15 mouse cellular contexts compared by ENCODE assay signal in genomic region chr8:122680171-122680570, GRCm38 (mm10). TPM values are rescaled to one million over a fixed set of nuclear protein-coding genes. Genes with fewer than 3 reads are reported as not detected.
A peak's percentile ranks its signal among the peaks of the same experiment; 100 is the strongest.
DNase-seq lines count a peak whose midpoint lies in the region; ATAC-seq and TF ChIP-seq lines count a peak whose summit lies in the region.
"Had no signal": no experiment of that assay in that cellular context is flagged by ENCODE, and none has a peak within 500 bp of the region (broad histone marks: within the 10 kb centered on the region; RNA-seq: fewer than 3 reads in every experiment).

No protein-coding gene starts in this region.

- ATAC-seq in forebrain, embryonic 13.5 days = no peak
- no peak for ATAC-seq in forebrain, postnatal 0 days
- ATAC-seq in midbrain, embryonic 13.5 days = no peak
- ATAC-seq in midbrain, embryonic 15.5 days (replicated peaks) = no peak

- DNase-seq in forebrain, postnatal 0 days = no peak
- no peak for DNase-seq in midbrain, embryonic 10.5 days (ENCODE audit: low spot score)
- DNase-seq in thymus, postnatal 4 days = peak; percentile 46
- no peak for DNase-seq in urinary bladder, postnatal 14 days (ENCODE audit: low spot score)
- DNase-seq in kidney, postnatal 14 days = no peak
- DNase-seq: adrenal gland, adult 2 months; right cerebral cortex, postnatal 4 days had no signal

- no peak overlapping the region for H3K4me2 ChIP-seq in forebrain, embryonic 13.5 days
- H3K4me2 ChIP-seq in forebrain, postnatal 0 days (ENCODE audit: low read depth) = no peak overlapping the region
- no peak overlapping the region for H3K4me2 ChIP-seq in midbrain, embryonic 13.5 days (replicated peaks)
- 0 out of 2 replicates have a peak overlapping the region, but pooled peaks have one; percentile 2 for H3K4me2 ChIP-seq in midbrain, embryonic 15.5 days
- H3K4me2 ChIP-seq: stomach, embryonic 15.5 days had no signal

- 22% methylated on average over 7 of the region's 7 CpGs for WGBS in forebrain, embryonic 13.5 days
- 31% methylated on average over 7 of the region's 7 CpGs for WGBS in forebrain, postnatal 0 days
- 30% methylated on average over 7 of the region's 7 CpGs for WGBS in midbrain, embryonic 13.5 days
- 51% methylated on average over 7 of the region's 7 CpGs for WGBS in midbrain, embryonic 10.5 days
- WGBS in midbrain, embryonic 15.5 days = 31% methylated on average over 7 of the region's 7 CpGs

- H3K27ac ChIP-seq in forebrain, embryonic 13.5 days = no peak overlapping the region; the same call in 1 of the 2 replicates
- H3K27ac ChIP-seq in forebrain, postnatal 0 days (ENCODE audit: low read depth, low read length) = no peak overlapping the region
- H3K27ac ChIP-seq in midbrain, embryonic 13.5 days = peak overlapping the region; percentile 96
- H3K27ac ChIP-seq in midbrain, embryonic 10.5 days (replicated peaks) = no peak overlapping the region
- H3K27ac ChIP-seq in midbrain, embryonic 15.5 days = peak overlapping the region; percentile 95
- H3K27ac ChIP-seq: stomach, embryonic 15.5 days had no signal

- H3K4me1 ChIP-seq in forebrain, embryonic 13.5 days = peaks cover 52% of the 10 kb centered on the region
- peaks cover 10% of the 10 kb centered on the region; the same call in 1 of the 2 replicates for H3K4me1 ChIP-seq in forebrain, postnatal 0 days (ENCODE audit: insufficient read depth)
- H3K4me1 ChIP-seq in midbrain, embryonic 13.5 days (replicated peaks) = peaks cover 48% of the 10 kb centered on the region
- H3K4me1 ChIP-seq in midbrain, embryonic 10.5 days = peaks cover 52% of the 10 kb centered on the region
- peaks cover 45% of the 10 kb centered on the region for H3K4me1 ChIP-seq in midbrain, embryonic 15.5 days

- TF ChIP-seq CTCF in forebrain, postnatal 0 days (IDR thresholded peaks at IDR 0.05; ENCODE audit: low read depth) = no peak

- 0 out of 2 replicates have a peak overlapping the region, but pooled peaks have one; percentile 8 for H3K9ac ChIP-seq in forebrain, embryonic 13.5 days
- H3K9ac ChIP-seq in forebrain, postnatal 0 days = no peak overlapping the region
- 0 out of 2 replicates have a peak overlapping the region, but pooled peaks have one; percentile 14 for H3K9ac ChIP-seq in midbrain, embryonic 13.5 days (replicated peaks)
- no peak overlapping the region for H3K9ac ChIP-seq in midbrain, embryonic 15.5 days
- H3K9ac ChIP-seq: heart, embryonic 12.5 days; stomach, embryonic 15.5 days had no signal

- H3K9me3 ChIP-seq in forebrain, embryonic 13.5 days (replicated peaks) = no peaks in the 10 kb centered on the region
- H3K9me3 ChIP-seq in forebrain, postnatal 0 days (ENCODE audit: low read length) = no peaks in the 10 kb centered on the region
- H3K9me3 ChIP-seq in midbrain, embryonic 13.5 days = no peaks in the 10 kb centered on the region
- H3K9me3 ChIP-seq in midbrain, embryonic 10.5 days (replicated peaks) = no peaks in the 10 kb centered on the region
- H3K9me3 ChIP-seq in midbrain, embryonic 15.5 days = no peaks in the 10 kb centered on the region
- H3K9me3 ChIP-seq: heart, embryonic 12.5 days; stomach, embryonic 15.5 days had no signal

- no peak overlapping the region for H3K4me3 ChIP-seq in forebrain, embryonic 13.5 days
- H3K4me3 ChIP-seq in forebrain, postnatal 0 days (ENCODE audit: low read depth, low read length) = no peak overlapping the region
- no peak overlapping the region for H3K4me3 ChIP-seq in midbrain, embryonic 13.5 days (replicated peaks)
- no peak overlapping the region for H3K4me3 ChIP-seq in midbrain, embryonic 10.5 days
- no peak overlapping the region for H3K4me3 ChIP-seq in midbrain, embryonic 15.5 days
- H3K4me3 ChIP-seq: stomach, embryonic 15.5 days had no signal

- H3K27me3 ChIP-seq in forebrain, embryonic 13.5 days = peaks cover 71% of the 10 kb centered on the region
- H3K27me3 ChIP-seq in forebrain, postnatal 0 days (ENCODE audit: insufficient read depth, low read length) = no peaks in the 10 kb centered on the region
- peaks cover 46% of the 10 kb centered on the region for H3K27me3 ChIP-seq in midbrain, embryonic 13.5 days
- H3K27me3 ChIP-seq in midbrain, embryonic 10.5 days (ENCODE audit: low read depth, poor library complexity, severe bottlenecking) = peaks cover 83% of the 10 kb centered on the region
- H3K27me3 ChIP-seq in midbrain, embryonic 15.5 days (replicated peaks) = no peaks in the 10 kb centered on the region

- no peaks in the 10 kb centered on the region for H3K36me3 ChIP-seq in forebrain, embryonic 13.5 days (ENCODE audit: poor library complexity, severe bottlenecking)
- no peaks in the 10 kb centered on the region for H3K36me3 ChIP-seq in forebrain, postnatal 0 days (ENCODE audit: insufficient read depth)
- H3K36me3 ChIP-seq in midbrain, embryonic 13.5 days = no peaks in the 10 kb centered on the region
- H3K36me3 ChIP-seq in midbrain, embryonic 10.5 days = no peaks in the 10 kb centered on the region
- H3K36me3 ChIP-seq in midbrain, embryonic 15.5 days (replicated peaks) = no peaks in the 10 kb centered on the region
- H3K36me3 ChIP-seq: heart, embryonic 12.5 days; stomach, embryonic 15.5 days had no signal

RNA-seq across cellular contexts. Expression of gene Cbfa2t3, which starts 18.7 kb away (rescaled TPM):
- polyA plus RNA-seq in forebrain, embryonic 13.5 days (2015; fragmentation: Nextera tagmentation; extraction: Ambion mirVana) = 12.4 and 13.9 TPM in 2 replicates
- 4.5 and 5.6 TPM in 2 replicates for total RNA-seq in forebrain, postnatal 0 days (2014; rRNA removed)
- 4.9 and 9.5 TPM in 2 replicates for polyA plus RNA-seq in forebrain, postnatal 0 days (2015; fragmentation: Nextera tagmentation; extraction: Ambion mirVana)
- 20.2 and 20.9 TPM in 2 replicates for polyA plus RNA-seq in midbrain, embryonic 13.5 days (2015; fragmentation: Nextera tagmentation; extraction: Ambion mirVana)
- 1.9 and 3.4 TPM in 2 replicates for polyA plus RNA-seq in midbrain, embryonic 10.5 days (2016; fragmentation: Nextera tagmentation; extraction: Ambion mirVana)
- 20.2 and 21.4 TPM in 2 replicates for polyA plus RNA-seq in midbrain, embryonic 15.5 days (2015; fragmentation: Nextera tagmentation; extraction: Ambion mirVana)

RNA-seq across cellular contexts. Expression of gene Pabpn1l, which starts 57.6 kb away (rescaled TPM):
- not detected in 2 replicates for polyA plus RNA-seq in forebrain, embryonic 13.5 days (2015; fragmentation: Nextera tagmentation; extraction: Ambion mirVana)
- total RNA-seq in forebrain, postnatal 0 days (2014; rRNA removed) = not detected in 2 replicates
- not detected in 2 replicates for polyA plus RNA-seq in forebrain, postnatal 0 days (2015; fragmentation: Nextera tagmentation; extraction: Ambion mirVana)
- not detected in 2 replicates for polyA plus RNA-seq in midbrain, embryonic 13.5 days (2015; fragmentation: Nextera tagmentation; extraction: Ambion mirVana)
- not detected in 2 replicates for polyA plus RNA-seq in midbrain, embryonic 10.5 days (2016; fragmentation: Nextera tagmentation; extraction: Ambion mirVana)
- polyA plus RNA-seq in midbrain, embryonic 15.5 days (2015; fragmentation: Nextera tagmentation; extraction: Ambion mirVana) = not detected in 2 replicates
- total RNA-seq: adrenal gland, adult 2 months; left cerebral cortex, adult 8-10 months had no signal
- polyA plus RNA-seq: adrenal gland, adult 2 months; heart, embryonic 12.5 days; intestine, embryonic 14.5 days; liver, embryonic 16.5 days; stomach, embryonic 15.5 days had no signal

Comparison
In these comparisons a context has a peak if more than half of its experiments do, and no peak if none do; other contexts are left out.
1. H3K27ac ChIP-seq: peak in midbrain, embryonic 13.5 days (single experiment) and midbrain, embryonic 15.5 days (single experiment); none in forebrain, embryonic 13.5 days (single experiment), forebrain, postnatal 0 days (single experiment) and midbrain, embryonic 10.5 days (single experiment).
2. H3K9ac ChIP-seq: peak in forebrain, embryonic 13.5 days (single experiment) and midbrain, embryonic 13.5 days (single experiment); none in forebrain, postnatal 0 days (single experiment) and midbrain, embryonic 15.5 days (single experiment).